Mouse (Mus musculus) embryonic facial prominence, embryonic 11.5 days (tissue): ENCODE measurements around the gene Tmem33. TPM values are rescaled to one million over a fixed set of nuclear protein-coding genes. Genes with fewer than 3 reads are reported as not detected.

Source experiments
- polyA plus RNA-seq: library from polyadenylated mRNA; unstranded; fragments of >200 nt; fragmentation: Nextera tagmentation; extraction: Ambion mirVana; gene quantifications from 2 replicates; pipeline ENCODE4 v1.2.1, GENCODE M21; 2014

Tmem33 gene
- polyA plus RNA-seq, 1 experiment from 2014 or later = 101 TPM

Other genes with a start within 250 kb of the Tmem33 start
- gene Phox2b, start 161.3 kb upstream of the Tmem33 start, polyA plus RNA-seq = 4.1 and 5.1 TPM in 2 replicates
- gene Slc30a9, start 46.4 kb downstream of the Tmem33 start, polyA plus RNA-seq = 133 and 149 TPM in 2 replicates
- gene Bend4, start 167.7 kb downstream of the Tmem33 start, polyA plus RNA-seq = 7.7 and 7.8 TPM in 2 replicates